Mouse (Mus musculus) urinary bladder, postnatal 10 days (tissue): ENCODE data around the gene Tnr.

Experiments
- DNase-seq: peaks from one replicate; pipeline ENCODE4 v3.0.0; 2022; ENCODE audit warnings: low spot score

Gene Tnr

GRCm38 (mm10) chr1:159566046-159566445 lies 42.5 kb downstream of the Tnr start:
- no peak for DNase-seq

- DNase-seq: no peak
Measured at GRCm38 (mm10) chr1:159567171-159567570, 43.6 kb downstream of the Tnr start.

- DNase-seq: no peak
Measured at GRCm38 (mm10) chr1:159570270-159570669, 46.7 kb downstream of the Tnr start.

- no peak for DNase-seq
Measured at GRCm38 (mm10) chr1:159570831-159571230, 47.3 kb downstream of the Tnr start.

GRCm38 (mm10) chr1:159571951-159572350 lies 48.4 kb downstream of the Tnr start:
- DNase-seq: no peak

GRCm38 (mm10) chr1:159573116-159573515 lies 49.5 kb downstream of the Tnr start:
- no peak for DNase-seq

GRCm38 (mm10) chr1:159574661-159575060 lies 51.1 kb downstream of the Tnr start:
- no peak for DNase-seq

- DNase-seq: no peak
Measured at GRCm38 (mm10) chr1:159576246-159576645, 52.7 kb downstream of the Tnr start.

GRCm38 (mm10) chr1:159578391-159578790 lies 54.8 kb downstream of the Tnr start:
- no peak for DNase-seq

- DNase-seq: no peak
Measured at GRCm38 (mm10) chr1:159580335-159580921, 56.9 kb downstream of the Tnr start.

GRCm38 (mm10) chr1:159583877-159584276 lies 60.3 kb downstream of the Tnr start:
- DNase-seq: no peak

- DNase-seq: no peak
Measured at GRCm38 (mm10) chr1:159588741-159589140, 65.2 kb downstream of the Tnr start.

GRCm38 (mm10) chr1:159594099-159595058 lies 70.8 kb downstream of the Tnr start:
- no peak for DNase-seq

- DNase-seq: no peak
Measured at GRCm38 (mm10) chr1:159595729-159596128, 72.2 kb downstream of the Tnr start.

GRCm38 (mm10) chr1:159596640-159597039 lies 73.1 kb downstream of the Tnr start:
- DNase-seq: no peak

- no peak for DNase-seq
Measured at GRCm38 (mm10) chr1:159613561-159613960, 90.0 kb downstream of the Tnr start.

- DNase-seq: no peak
Measured at GRCm38 (mm10) chr1:159614062-159614601, 90.6 kb downstream of the Tnr start.

- DNase-seq: no peak
Measured at GRCm38 (mm10) chr1:159614644-159615431, 91.3 kb downstream of the Tnr start.

- no peak for DNase-seq
Measured at GRCm38 (mm10) chr1:159615686-159616085, 92.1 kb downstream of the Tnr start.

GRCm38 (mm10) chr1:159619205-159619604 lies 95.6 kb downstream of the Tnr start:
- no peak for DNase-seq

GRCm38 (mm10) chr1:159621321-159621720 lies 97.8 kb downstream of the Tnr start:
- DNase-seq: no peak

- no peak for DNase-seq
Measured at GRCm38 (mm10) chr1:159629119-159629518, 105.5 kb downstream of the Tnr start.
